Mouse (Mus musculus) Patski (cell line): ENCODE measurements around the gene Kcnip1. TPM values are rescaled to one million over a fixed set of nuclear protein-coding genes. Genes with fewer than 3 reads are reported as not detected.

ENCODE experiments used
- ATAC-seq: fragments of 100-300 bp; one replicate; pipeline ENCODE4 v1.8.0; 2021
- CTCF ChIA-PET: fragments of 350-600 bp; sonication (Branson Sonifier 250); formaldehyde crosslinking; loops from one replicate; lab custom pipeline; 2022; ENCODE audit warnings: inconsistent platforms; lab: Charles Lee
- POLR2A ChIA-PET: fragments of 350-600 bp; sonication (Branson Sonifier 250); formaldehyde crosslinking; loops from one replicate; lab custom pipeline; 2022; ENCODE audit warnings: antibody characterized with exemption, inconsistent platforms; lab: Charles Lee
- DNase-seq: peaks from one replicate; pipeline ENCODE4 v3.0.0-alpha.2; 2011; ENCODE audit warnings: low read depth, low spot score
- H3K27me3 ChIP-seq: fragments of 371-371 bp; one replicate; pipeline ENCODE4 v1.5.1; 2021
- CTCF ChIP-seq: fragments of 100-300 bp; IDR thresholded peaks from one replicate; pipeline ENCODE4 v1.5.1; 2021
- in situ Hi-C: fragments of 300-500 bp; cut with MboI; formaldehyde crosslinking; loops from 3 replicates; pipeline ENCODE4 v1.11.1; 2018; ENCODE audit warnings: low pct_unique_long_range_greater_than_20kb, mixed read lengths
- polyA plus RNA-seq: library from polyadenylated mRNA; unstranded; gene quantifications from one replicate; pipeline ENCODE4 v1.2.3, GENCODE M21; 2021

Kcnip1 gene
- polyA plus RNA-seq, 1 experiment from 2014 or later, result not detected

GRCm38 (mm10) chr11:33990002-33990401, 3.0 kb downstream of the Kcnip1 start:
- H3K27me3 ChIP-seq, result peaks cover 31% of the 10 kb centered on the region
- CTCF ChIA-PET, result interaction anchor here (1.2 kb wide), 2 partner anchors 9 to 11 kb away, joined by 3 read pairs; no protein-coding TSS in a partner anchor
- no peak for TF ChIP-seq CTCF
- DNase-seq (no peak), ATAC-seq (no peak)
- in situ Hi-C loops, result no loop called here
- POLR2A ChIA-PET, result interaction anchor here (0.5 kb wide), 1 partner anchor 1653 kb away, joined by 4 read pairs; no protein-coding TSS in a partner anchor

DNA sequence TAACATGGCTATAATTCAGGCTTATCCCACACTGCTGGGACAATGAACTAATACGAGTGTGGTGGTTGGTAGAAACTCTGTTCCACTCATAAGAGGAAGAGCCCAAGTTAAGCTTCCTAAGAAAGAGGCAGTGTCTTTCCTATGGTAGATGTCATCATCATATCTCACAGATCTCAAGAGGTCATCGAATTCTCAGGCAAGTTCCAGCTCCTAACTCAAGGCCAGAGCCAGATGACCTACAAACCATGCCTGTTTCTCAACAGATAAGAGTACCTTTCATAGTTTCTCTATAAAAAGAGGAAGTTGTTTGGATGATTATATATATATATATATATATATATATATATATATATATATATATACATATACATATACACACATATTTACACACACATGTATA, 6.4 kb downstream of the Kcnip1 start:
- POLR2A ChIA-PET, result interaction anchor here (1.0 kb wide), 1 partner anchor 19 kb away, joined by 4 read pairs; no protein-coding TSS in a partner anchor

GRCm38 (mm10) chr11:33980146-33980545, 12.8 kb downstream of the Kcnip1 start:
- in situ Hi-C loops, result no loop called here
- ATAC-seq (no peak), DNase-seq (no peak)
- CTCF ChIA-PET, result interaction anchor here (0.9 kb wide), 1 partner anchor 12 kb away, joined by 3 read pairs; no protein-coding TSS in a partner anchor
- H3K27me3 ChIP-seq, result peaks cover 26% of the 10 kb centered on the region
- no peak for TF ChIP-seq CTCF
- POLR2A ChIA-PET, result no interaction called here

More for the DNA sequence above, 6.4 kb downstream of the Kcnip1 start:
- ATAC-seq (no peak), DNase-seq (no peak)
- in situ Hi-C loops, result no loop called here
- TF ChIP-seq CTCF, result no peak
- H3K27me3 ChIP-seq, result peaks cover 10% of the 10 kb centered on the region
- CTCF ChIA-PET, result no interaction called here

GRCm38 (mm10) chr11:33975121-33975520, 17.8 kb downstream of the Kcnip1 start:
- peaks cover 26% of the 10 kb centered on the region for H3K27me3 ChIP-seq
- ChIA-PET POLR2A (no interaction called here), CTCF (no interaction called here)
- in situ Hi-C loops, result no loop called here
- TF ChIP-seq CTCF, result no peak
- no peak for DNase-seq
- no peak for ATAC-seq

DNA sequence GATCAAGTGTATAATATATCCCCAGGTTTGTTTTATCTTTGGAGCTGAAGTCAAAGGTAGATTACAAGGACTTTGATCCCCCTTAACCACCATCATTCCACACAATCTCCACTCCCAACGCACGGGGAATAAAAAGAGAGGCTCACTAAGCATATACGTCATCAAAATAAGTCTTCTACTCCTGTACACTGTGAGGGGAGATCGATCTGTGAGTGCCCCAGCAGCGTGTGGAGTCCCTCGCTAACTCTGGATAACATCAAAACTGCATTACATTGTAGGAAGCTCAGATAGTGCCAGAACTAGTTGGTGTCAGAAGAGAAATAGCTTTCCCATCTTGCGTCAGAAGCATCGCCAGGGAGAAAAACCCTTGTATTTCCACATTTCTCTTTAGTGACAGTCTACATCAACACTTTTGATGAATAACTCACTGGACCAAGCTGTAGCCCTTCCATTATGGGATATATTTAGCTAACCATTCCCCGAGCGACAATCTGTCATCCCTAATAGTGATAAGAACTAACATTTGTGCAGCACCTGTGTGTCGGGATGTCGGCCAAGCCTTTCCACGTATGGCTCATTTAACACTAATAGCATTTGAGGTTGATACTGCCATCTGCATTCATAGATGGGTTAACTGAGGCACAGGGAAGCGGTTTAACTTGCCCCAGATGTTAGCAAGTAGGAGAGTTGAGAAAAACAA, 18.5 kb downstream of the Kcnip1 start:
- in situ Hi-C loops, result loop anchor here (25.0 kb wide), 1 partner anchor 238 kb away; the partner anchor contains the start of gene Foxi1
- CTCF ChIA-PET, result no interaction called here
- no peak for ATAC-seq

DNA sequence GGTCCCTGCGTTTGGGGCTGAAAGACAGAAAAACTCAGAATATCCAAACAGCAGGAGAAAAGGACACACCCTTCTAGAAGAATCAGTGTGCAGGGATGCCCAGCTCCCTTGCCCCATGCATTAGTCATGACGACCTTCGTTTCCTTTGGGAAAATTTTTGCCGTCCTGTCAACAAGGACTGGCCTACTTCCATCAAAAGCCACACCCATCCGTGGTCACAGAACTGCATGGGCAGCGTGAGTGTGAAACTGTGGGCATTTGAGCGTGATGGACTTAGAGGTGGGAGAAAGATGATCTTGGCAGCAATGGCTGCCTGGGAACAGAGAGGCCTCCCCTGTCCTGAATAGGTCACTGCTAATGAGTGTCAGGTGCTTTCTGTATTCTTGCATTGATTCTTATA, 20.8 kb downstream of the Kcnip1 start:
- CTCF ChIA-PET, result no interaction called here
- POLR2A ChIA-PET, result no interaction called here
- in situ Hi-C loops, result loop anchor here (25.0 kb wide), 1 partner anchor 240 kb away; the partner anchor contains the start of gene Foxi1
- DNase-seq (no peak), ATAC-seq (no peak)
- no peak for TF ChIP-seq CTCF
- H3K27me3 ChIP-seq, result peaks cover 14% of the 10 kb centered on the region

More for the DNA sequence above, 18.5 kb downstream of the Kcnip1 start:
- POLR2A ChIA-PET, result no interaction called here
- peaks cover 22% of the 10 kb centered on the region for H3K27me3 ChIP-seq
- no peak for TF ChIP-seq CTCF
- no peak for DNase-seq

DNA sequence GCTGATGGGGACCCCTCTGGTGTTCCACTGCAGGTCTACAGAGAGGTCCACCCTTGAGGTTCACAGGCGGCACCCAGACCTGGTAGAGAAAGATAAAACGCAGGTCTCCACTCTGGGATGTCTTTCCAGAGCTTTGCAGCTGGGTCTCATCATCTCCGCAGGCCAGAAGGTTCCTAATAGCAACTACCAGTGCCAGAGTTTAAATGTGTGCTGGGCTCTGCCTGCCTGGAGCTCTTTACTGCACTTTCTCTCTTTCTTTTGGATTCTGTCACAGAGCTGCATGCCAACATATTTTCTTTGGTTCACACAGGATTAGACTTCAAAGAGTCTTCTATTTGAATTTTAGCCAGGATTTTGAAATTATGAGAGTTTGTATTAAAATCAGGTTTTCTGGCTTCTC, 23.8 kb downstream of the Kcnip1 start:
- ChIA-PET POLR2A (no interaction called here), CTCF (interaction anchor here (1.4 kb wide), 1 partner anchor 34 kb away, joined by 3 read pairs; no protein-coding TSS in a partner anchor)
- in situ Hi-C loops, result loop anchor here (25.0 kb wide), 1 partner anchor 243 kb away; the partner anchor contains the start of gene Foxi1
- no peak for TF ChIP-seq CTCF
- DNase-seq (no peak), ATAC-seq (no peak)
- H3K27me3 ChIP-seq, result peaks cover 4% of the 10 kb centered on the region

GRCm38 (mm10) chr11:33967708-33968107, 25.2 kb downstream of the Kcnip1 start:
- DNase-seq (no peak), ATAC-seq (no peak)
- POLR2A ChIA-PET, result no interaction called here
- CTCF ChIA-PET, result interaction anchor here (1.1 kb wide), 1 partner anchor 12 kb away, joined by 3 read pairs; no protein-coding TSS in a partner anchor
- TF ChIP-seq CTCF, result no peak
- peaks cover 7% of the 10 kb centered on the region for H3K27me3 ChIP-seq
- in situ Hi-C loops, result loop anchor here (25.0 kb wide), 1 partner anchor 245 kb away; the partner anchor contains the start of gene Foxi1

GRCm38 (mm10) chr11:33965380-33965779, 27.6 kb downstream of the Kcnip1 start:
- no peak for TF ChIP-seq CTCF
- ChIA-PET POLR2A (no interaction called here), CTCF (no interaction called here)
- ATAC-seq, result no peak
- DNase-seq, result no peak
- peaks cover 7% of the 10 kb centered on the region for H3K27me3 ChIP-seq
- in situ Hi-C loops, result loop anchor here (25.0 kb wide), 1 partner anchor 247 kb away; the partner anchor contains the start of gene Foxi1

DNA sequence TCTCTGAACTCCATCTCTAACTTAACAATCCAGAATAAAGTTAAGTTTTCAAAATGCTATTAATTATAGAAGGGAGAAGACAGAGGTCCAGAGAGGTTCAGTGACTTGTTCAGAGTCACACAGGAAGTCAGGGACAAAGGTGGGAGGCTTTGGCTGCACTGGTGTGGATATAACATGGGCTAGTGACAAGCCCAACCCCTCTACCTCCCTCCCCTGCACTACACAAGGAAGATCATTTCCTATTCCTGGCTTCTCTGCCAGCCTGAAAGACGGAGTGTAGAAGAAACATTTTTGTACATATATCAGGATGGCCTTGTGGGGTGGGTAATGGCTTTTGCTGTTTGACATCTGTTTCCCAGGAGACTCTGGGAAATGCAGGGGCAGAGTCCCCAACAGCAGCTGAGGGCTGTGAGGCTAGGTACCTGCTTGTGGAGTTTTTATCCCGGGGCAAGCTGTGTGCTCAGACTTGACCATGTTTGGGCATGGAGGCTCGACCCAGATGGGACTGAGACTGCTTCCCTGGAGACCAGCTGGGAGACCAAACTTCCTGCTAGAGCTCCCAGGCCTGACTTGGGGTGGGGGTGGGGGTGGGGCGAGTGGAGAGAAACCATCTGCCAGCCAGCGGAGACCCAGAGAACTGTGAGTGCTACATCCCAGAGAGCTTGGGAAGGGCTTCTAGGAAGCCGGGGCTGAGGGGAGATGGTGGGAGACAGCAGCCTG, 30.1 kb downstream of the Kcnip1 start, which contains the start of gene Kcnmb1:
Kcnmb1 (plus strand) TSS at position 326 of the 720 bp plus-strand sequence.
- ChIA-PET CTCF (no interaction called here), POLR2A (no interaction called here)
- in situ Hi-C loops, result loop anchor here (25.0 kb wide), 1 partner anchor 249 kb away; the partner anchor contains the start of gene Foxi1
- H3K27me3 ChIP-seq, result peaks cover 7% of the 10 kb centered on the region
- no peak for TF ChIP-seq CTCF
- no peak for DNase-seq
- ATAC-seq, result no peak
